Mouse (Mus musculus): Measurements from ENCODE around the gene Rpap3. TPM values are rescaled to one million over a fixed set of nuclear protein-coding genes. Genes with fewer than 3 reads are reported as not detected.
A peak's percentile ranks its signal among the peaks of the same experiment; 100 is the strongest.
"Not testable (repeated sequence)": the region's sequence is repeated elsewhere in the genome, so short reads cannot be mapped to it uniquely, and the experiment has no call there.

The Rpap3 gene
- total RNA-seq, 2 experiments from 2014 or later = 25.3 to 26.4 TPM

DNA sequence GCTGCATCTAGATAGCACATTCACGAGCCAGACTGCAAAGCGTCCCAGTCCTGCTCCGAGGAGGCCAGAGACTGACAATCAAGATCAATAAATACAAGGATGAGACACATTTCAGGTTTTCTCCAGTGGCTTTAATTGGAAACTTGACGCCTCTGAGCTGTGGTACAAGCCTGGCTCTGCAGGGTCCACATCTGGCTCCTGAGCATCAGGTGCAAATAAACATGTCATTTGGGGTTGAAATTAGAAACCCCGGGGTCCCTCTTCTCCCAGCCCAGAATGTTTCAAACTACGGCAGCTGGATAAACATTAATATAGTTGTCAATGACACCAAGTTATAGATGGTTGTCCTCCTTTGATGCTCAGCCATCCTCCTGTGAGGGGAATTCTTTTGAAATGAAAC, 5.3 kb upstream of the Rpap3 start:
- no peak for DNase-seq (ENCODE audit: low spot score in 2 of 2)

DNA sequence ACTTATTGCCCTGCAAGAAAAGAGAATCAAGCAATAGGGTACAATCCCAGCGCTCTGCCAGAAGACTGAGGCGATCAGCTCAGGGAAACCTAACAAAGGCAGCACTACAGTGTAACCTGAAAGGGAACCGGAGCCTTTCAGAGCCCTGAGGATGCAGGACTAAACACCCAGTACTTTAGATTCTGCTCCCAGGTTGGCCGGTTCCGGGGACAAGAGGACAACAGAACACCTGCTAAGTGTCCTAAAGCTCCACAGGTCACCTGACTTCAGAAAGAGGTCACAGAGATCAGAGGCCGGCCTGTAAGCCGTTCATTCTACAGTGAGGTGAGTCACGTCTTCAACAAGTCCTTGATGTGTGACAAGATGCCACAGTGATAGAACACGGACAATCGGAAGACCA, 9.0 kb downstream of the Rpap3 start:
- no peak for DNase-seq (ENCODE audit: low spot score in 2 of 2)

DNA sequence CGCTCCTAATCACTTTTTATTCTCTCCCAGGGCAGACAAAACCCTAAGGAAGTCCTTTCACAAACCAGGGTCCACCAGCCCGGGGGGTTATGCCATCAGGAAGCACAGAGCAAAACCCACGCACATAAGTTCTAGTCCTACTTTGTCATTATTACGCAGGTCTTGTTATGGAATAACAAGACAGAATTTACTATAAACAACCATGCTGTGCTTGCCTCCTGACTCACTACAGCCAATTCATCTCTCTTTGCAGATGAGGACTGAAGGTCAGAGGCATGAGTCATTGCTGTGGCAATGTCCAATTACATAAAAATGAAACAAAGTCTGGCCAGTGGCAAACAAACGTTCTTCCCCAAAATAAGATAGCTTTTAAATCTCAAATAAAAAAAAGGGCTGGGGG, 12.2 kb downstream of the Rpap3 start:
- DNase-seq (ENCODE audit: low spot score in 2 of 2) = no peak

DNA sequence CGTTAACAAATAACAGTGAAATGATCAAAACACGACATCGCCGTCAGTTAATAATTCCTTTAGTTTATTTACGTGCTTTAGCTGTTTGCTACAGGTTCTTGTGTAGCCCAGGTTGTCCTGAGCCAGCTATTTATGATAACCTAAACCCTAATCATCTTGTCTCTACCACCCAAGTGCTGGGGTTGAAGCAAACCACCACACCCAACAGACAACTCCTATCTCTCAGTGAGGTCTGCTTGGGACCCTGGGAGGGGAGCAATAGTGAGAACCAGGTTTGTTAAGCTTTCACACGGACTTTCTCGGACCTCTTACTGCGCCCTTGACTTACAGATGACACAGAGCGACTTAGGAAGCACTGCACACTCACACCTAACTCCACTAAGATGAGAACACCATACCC, 21.5 kb downstream of the Rpap3 start:
- DNase-seq (ENCODE audit: low spot score in 2 of 2) = no peak

DNA sequence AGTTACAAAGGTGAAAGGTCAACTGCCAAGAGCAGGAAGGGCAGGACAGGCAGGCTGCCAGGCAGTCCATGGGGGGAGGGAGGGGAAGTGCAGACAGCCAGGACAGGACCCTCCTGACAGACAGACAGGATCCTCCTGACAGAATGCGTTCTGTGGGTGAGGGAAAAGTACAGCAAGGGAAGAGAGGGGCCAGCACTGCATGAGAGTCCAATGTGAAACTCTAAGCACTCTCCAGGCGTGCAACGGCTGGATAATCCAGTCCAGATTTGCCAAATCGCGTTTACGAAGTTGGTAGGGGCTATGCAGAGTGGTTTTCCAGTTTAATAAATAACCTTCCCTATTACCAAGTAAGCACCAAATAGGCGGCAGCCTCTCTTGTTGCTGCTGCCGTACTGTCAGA, 23.6 kb downstream of the Rpap3 start:
- DNase-seq (ENCODE audit: low spot score in 2 of 2) = no peak

DNA sequence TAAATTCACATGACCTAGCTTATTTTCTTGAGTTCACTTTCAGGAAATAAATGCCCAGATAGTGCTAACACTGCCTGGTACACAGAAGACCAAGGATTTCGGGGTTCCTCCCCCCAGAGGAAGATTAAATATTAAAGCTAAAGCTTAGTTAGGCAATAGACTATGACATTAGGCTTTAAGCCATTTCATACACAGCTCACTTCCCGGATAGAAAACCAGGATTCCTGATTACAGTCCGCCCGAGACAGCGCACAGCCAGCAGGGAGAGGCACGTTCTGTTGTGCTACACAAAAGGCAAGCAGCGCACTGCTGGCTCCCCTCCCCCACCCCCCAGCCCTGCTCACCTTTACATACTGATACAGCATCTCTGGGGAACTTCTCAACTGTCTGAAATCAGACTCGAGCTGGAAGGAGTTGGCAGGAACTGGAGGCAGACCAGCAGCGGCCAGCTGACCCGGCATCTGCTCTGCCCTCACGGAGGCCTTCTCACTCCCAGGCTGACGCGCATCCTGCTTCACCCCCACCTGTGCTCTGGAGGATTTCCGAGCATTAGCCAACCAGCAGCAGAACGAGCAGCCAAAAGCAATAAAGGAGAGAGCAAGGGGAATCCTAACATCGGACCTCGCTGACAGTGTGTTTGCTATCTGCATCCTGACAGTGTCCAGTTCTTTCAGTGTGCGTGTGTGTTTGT, 25.5 kb downstream of the Rpap3 start:
- DNase-seq (ENCODE audit: low spot score in 2 of 2) = no peak

DNA sequence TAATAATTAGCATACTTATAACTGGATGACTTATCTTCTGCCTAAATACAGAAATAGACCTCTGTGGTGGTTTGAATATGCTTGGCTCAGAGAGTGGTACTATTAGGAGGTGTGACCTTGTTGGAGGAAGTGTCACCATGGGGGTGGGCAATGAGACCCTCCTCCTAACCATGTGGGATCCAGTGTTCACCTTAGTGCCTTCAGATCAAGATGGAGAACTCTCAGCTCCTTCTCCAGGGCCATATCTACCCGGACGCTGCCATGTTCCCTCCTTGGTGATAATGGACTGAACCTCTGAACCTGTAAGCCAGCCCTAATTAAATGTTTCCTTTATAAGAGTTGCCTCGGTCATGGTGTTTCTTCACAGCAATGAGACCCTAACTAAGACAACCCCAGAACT, 28.3 kb downstream of the Rpap3 start:
- DNase-seq (ENCODE audit: low spot score in 2 of 2) = no peak

DNA sequence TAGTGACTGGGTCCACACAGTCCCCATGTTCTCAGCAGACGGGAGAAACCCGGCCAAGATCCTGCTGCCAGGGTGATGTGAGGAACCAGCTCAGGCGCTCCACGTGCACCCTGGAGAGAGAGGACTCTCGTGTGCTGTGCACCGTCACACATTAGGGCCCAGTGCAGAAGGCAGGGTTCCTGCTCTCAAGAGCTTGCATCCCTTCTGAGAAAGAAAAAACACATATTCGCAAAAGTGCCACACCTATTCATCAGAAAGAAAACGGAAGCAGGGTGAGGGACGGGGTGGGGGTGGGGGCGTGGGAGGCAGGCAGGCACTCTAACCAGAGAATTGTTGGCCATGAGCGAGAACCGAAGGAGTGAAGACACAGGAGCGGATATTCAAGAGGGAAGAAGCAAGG, 29.7 kb downstream of the Rpap3 start:
- no peak for DNase-seq (ENCODE audit: low spot score in 2 of 2)

DNA sequence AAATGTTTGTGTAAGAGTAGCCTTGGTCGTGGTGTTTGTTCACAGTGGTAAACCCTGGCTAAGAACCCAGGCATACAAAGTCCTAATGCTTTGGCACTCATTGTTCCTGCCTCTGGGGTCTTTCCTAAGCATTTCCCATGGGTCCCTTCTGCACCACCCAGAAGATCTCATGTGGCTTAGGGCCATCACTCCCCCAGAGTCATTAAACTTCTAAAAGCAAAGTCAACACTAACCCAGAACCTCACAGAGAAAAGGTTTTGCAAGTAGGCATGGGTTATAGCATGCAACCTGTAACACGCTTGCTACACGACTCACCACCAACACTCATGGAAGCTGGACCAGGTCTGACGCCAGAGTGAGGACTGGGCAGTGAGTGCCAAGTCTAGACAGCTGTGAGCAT, 31.2 kb downstream of the Rpap3 start:
- DNase-seq (ENCODE audit: low spot score in 2 of 2) = no peak

DNA sequence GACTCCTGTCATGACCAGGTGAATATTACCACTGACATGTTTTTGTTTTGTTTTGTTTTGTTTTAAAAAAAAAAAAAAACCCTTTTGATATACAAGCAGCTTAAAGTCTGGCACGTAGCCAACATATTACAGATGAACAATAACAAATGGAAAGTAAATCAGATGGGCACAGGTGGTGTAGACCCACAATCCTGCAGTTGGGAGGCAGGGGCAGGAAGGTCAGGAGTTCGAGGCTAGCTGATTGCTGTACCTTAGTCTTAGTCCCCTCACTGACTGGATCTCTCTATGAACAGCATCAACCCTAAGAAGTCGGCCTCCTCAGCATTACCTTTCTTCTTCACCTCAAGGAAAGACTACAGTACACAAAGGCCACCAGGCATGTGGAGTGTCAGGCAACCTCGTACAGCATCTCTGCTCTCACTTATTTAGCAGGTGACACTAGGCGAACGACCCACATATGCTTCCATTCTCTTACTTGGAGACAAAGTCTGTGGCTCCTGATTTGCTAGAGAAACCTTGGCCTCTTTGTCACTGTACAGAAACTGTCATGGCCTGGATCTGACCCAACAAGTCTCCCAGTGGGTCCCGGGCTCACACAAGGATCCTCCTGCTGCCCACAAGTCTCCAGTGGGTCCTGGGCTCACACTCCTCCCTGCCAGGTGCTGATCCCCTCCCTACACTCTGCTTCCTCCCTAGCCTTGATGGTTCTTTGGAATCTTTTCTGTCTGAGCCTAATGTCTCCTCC, 32.2 kb downstream of the Rpap3 start:
- DNase-seq (ENCODE audit: low spot score in 2 of 2) = no peak

DNA sequence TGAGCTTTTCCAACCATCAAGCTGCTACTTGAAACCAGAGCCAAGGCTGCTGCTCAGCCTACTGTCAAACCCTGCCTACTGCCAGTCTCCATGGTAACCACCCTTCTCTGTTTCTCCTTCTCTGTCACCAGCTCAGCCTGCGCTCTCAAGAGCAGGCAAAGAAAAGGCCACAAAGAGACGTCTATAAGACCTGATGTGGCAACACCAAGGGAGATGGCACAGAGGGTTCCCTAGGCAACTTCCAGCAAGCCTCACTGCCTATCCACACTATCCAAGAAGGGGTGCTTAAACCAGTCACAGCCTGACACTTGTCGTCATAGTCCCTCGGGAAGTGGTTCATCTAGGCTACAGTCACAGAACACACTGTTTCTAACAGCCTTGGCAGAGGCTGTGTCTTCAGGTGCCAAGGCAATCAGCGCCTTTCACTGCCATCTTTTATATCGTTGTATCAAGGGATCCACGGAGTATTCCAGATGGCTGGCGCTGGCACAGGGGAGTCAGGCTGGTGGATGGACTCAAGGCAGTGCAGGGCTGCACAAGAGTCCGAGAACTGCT, 33.3 kb downstream of the Rpap3 start:
- DNase-seq (ENCODE audit: low spot score in 2 of 2) = peak; percentile 77 to 83

DNA sequence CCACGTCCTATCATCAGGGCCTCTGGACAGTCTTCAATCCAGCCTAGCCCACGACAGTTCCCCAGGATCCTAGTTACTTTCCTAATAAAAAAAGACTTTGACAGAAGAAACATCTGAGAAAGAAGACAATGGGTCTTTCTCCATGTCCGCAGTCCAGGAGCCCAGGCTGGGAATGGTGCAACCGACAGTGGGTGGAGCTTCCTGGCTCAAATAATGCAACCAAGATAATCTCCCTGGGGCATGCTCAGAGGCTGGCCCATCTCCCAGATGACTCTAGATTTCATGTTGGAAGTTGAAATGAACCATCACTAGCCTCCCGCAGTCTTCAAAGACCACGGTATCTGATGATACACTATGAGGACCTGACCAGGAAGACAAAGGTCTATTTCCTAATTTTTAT, 35.1 kb downstream of the Rpap3 start:
- no peak for DNase-seq (ENCODE audit: low spot score in 2 of 2)

DNA sequence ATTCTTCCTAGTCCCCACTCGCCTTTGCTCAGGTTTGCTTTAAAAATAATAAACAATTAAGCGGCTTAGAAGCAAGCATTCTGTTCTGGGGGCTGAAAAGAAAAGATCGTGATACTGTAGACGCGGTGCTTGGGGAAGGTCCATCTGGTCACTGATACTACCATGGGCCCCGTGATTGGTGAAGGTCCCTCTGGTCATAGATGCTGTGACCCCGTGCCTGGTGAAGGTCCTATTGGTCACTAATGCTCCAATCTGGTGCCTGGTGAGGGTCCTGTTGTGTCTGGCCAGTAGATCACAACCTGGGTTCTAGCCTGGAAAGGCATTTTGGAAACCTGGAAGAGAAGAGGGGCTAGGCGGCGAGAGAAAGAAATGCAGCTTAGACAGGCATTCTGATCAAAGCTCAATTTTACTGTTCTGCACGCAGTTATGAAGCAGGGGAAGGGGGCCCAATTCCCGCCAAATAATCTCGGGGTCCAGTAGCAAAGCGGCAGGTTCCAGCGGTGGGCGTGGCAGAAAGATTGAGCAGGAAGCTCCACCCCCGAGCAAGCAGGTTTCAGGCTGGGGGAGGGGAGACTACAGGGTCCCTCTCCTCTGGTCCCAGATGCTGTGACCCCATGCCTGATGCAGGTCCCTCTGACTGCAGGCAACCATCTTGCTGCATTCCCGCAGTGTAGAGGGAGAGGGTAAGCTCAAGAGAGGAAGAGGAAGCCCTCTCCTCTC, 37.3 kb downstream of the Rpap3 start:
- not testable (repeated sequence) for DNase-seq (ENCODE audit: low spot score in 2 of 2)

DNA sequence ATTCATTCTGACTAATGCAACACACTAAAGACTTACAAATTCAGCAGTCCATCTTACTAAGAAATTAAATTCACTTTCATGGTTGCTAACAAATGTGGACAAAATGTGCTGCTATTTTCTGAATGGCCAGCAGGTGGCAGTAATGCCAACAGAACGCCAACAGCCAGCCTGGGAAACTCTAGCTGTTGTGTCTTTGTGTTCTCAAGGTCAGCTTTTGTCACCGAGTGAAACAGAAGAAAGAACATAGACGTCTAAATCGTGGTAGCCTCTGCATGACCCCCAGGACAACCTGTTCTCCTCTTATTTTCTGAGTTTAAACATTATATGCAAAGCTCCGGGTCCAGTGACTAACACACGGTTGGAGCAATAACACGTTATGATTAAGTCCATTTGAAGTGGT, 38.2 kb downstream of the Rpap3 start:
- DNase-seq (ENCODE audit: low spot score in 2 of 2) = peak; percentile 75 to 79

DNA sequence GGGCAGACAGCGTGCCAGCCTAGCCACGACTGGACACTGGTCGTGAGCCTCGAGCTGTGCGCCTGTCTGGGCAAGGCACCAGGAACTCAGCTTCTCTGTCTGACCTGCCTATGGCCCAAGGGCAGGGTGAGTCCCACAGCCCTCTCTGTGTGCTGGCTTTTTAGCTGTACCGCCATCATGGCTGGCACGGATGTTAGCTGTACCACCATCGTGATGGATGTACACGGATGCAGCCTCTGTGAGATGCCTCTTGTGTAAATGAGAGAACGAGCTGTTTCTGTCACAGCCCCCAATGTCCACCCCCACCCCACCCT, 39.2 kb downstream of the Rpap3 start:
- DNase-seq (ENCODE audit: low spot score in 2 of 2) = no peak

DNA sequence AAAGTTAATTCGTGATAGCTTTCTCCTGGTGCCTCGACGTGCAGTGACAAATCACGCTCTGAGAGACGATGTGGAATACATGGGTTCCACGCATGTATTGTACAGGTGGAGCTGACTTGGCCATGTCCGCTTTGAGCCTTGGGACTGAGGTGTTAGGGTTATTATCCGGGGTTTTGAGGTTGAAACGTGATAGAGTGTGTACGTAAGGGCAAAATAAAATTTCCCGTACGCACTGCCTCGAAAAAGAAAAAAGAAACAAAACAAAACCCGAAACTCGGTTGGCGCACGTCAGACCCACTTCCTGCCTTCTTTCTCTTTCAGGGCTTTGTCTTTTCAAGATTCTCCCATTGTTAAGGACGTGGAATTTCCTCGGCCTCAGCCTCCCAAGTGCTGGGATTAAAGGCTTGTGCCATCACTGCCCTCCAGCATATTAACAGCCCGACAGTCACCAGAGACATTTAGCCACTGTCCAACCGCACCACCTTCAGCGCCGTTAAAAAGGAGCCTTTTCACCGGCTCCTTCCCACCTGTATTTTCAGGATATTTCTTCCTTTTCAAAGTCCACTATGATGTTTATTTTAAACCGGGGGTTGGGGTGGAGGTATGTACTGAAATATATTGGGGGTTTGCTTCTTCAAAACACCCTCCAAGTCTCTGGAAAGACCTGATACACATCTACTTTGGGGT, 39.7 kb downstream of the Rpap3 start:
- no peak for DNase-seq (ENCODE audit: low spot score in 2 of 2)

DNA sequence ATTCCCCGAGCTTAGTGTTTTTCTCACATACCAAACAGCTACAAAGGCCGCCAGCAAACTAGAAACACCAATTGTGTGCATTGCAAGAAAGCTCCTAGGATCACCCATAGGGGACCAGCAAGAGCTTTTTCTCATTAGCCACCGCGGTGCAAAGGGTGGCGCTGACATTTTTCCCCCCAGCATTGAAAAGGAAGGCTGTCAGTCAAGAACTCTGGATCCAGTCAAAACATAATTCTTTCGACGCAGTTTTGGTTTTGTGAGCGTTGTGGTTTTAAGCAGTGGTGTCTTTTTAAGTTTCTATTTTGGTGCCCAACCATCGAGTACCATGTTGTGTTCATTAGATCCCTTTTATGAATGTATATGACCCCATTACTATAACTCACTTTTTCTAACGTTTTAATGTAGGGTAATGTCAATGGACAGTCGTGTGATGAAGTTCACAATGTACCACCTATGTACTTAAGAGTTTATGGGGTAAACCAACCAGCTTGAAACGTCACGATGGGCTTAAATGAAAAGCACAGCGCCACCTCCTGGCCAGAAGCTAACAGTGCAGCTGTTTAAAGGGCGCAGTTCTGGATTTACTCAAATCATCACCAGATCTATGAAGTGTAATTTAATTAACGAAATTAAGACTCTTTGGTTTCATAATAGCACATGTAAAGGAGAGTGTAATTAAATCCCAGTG, 40.5 kb downstream of the Rpap3 start:
- DNase-seq (ENCODE audit: low spot score in 2 of 2) = no peak

DNA sequence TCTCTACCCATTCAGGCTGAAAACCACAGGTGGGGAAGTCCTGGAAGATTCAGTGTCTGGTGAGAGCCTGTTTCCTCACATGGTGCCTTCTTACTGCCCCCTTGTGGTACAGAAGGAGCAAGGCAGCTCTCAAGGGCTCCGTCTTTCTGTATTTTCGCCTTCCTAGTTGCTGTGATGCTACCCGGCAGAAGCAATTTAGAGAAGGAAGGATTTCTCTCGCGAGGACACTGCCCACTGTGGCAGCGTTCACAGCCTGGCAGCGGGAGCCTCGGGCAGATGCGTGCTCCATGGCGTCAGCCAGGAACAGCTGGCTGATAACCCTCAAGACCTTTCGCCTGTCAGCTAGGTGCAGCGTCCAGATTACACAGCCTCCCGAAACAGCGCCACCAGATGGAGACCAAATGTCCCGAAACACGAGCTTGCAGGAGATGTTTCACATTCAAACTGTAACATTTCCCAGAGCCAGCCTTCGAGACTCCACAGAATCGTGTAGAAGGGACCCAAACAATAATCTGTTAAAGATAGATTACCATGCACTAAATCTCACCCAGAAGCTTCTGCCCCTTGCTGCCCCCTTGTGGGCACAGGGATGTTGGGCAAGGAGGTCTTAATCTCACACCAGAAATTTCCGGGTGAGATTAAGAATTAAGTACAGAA, 41.7 kb downstream of the Rpap3 start:
- DNase-seq (ENCODE audit: low spot score in 2 of 2) = peak; percentile 68 to 84

DNA sequence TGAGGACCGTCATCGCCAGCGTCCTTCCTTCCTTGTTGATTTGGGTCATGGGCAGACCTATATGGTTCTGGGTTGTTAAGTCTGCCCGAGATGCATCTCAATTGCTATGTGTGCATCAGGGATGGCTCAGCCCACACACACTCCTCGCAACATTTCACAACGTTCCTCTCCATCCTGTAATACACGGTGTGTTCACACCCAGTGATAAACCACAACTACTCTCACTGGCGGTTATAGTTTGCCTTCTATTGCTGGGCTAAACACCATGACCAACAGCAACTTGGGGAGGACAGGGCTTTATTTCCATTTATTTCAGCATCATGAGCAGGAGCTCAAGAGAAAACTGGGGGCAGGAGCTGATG, 46.9 kb downstream of the Rpap3 start:
- DNase-seq (ENCODE audit: low spot score in 2 of 2) = no peak
